In genomic region chr11:119643347-119643746, GRCm38 (mm10) we compare ENCODE assay signal across 26 mouse cellular contexts.
"Had no signal": no experiment of that assay in that cellular context is flagged by ENCODE, and none has a peak within 500 bp of the region (broad histone marks: within the 10 kb centered on the region; RNA-seq: fewer than 3 reads in every experiment).

No protein-coding gene starts in this region.

- H3K36me3 ChIP-seq: heart, embryonic 13.5 days; heart, embryonic 15.5 days; hindbrain, embryonic 13.5 days; hindbrain, embryonic 15.5 days; kidney, embryonic 15.5 days; limb, embryonic 10.5 days; limb, embryonic 12.5 days had no signal

- H3K9me3 ChIP-seq: heart, embryonic 13.5 days; heart, embryonic 15.5 days; hindbrain, embryonic 13.5 days; hindbrain, embryonic 15.5 days; kidney, embryonic 15.5 days; limb, embryonic 10.5 days; limb, embryonic 12.5 days had no signal

- H3K27me3 ChIP-seq: heart, embryonic 13.5 days; heart, embryonic 15.5 days; hindbrain, embryonic 13.5 days; hindbrain, embryonic 15.5 days; kidney, embryonic 15.5 days; limb, embryonic 12.5 days had no signal

- H3K27ac ChIP-seq: gastrocnemius, adult 2 months; heart, adult 2 months; heart, embryonic 13.5 days; heart, embryonic 15.5 days; hindbrain, embryonic 13.5 days; hindbrain, embryonic 15.5 days; hindbrain, postnatal 0 days; kidney, embryonic 15.5 days; kidney, postnatal 0 days; limb, embryonic 10.5 days had no signal

- DNase-seq: gastrocnemius, adult 2 months; gastrocnemius, postnatal 10 days; gastrocnemius, postnatal 25 days; heart, adult 11 months; heart, adult 2 months; heart, postnatal 14 days; heart, postnatal 36 days; kidney, adult 11 months; kidney, adult 2 months; kidney, adult 9 months; kidney, postnatal 14 days; kidney, postnatal 36 days; layer of hippocampus, adult 9-11 months; layer of hippocampus, postnatal 36 days; liver had no signal

- H3K9ac ChIP-seq: heart, embryonic 15.5 days; hindbrain, embryonic 13.5 days; hindbrain, embryonic 15.5 days; kidney, embryonic 15.5 days; limb, embryonic 12.5 days had no signal

- H3K4me2 ChIP-seq: heart, embryonic 11.5 days; heart, embryonic 13.5 days; heart, embryonic 15.5 days; hindbrain, embryonic 13.5 days; hindbrain, embryonic 15.5 days; kidney, embryonic 15.5 days; limb, embryonic 12.5 days had no signal

- ATAC-seq: hindbrain, postnatal 0 days; intestine, embryonic 16.5 days had no signal

- H3K4me3 ChIP-seq: gastrocnemius, adult 2 months; heart, adult 2 months; heart, embryonic 13.5 days; heart, embryonic 15.5 days; hindbrain, embryonic 13.5 days; hindbrain, embryonic 15.5 days; kidney, embryonic 15.5 days; limb, embryonic 10.5 days; limb, embryonic 12.5 days had no signal
